Mouse (Mus musculus) heart, adult 2 months (tissue): ENCODE data around the gene Asf1b.

Experiments
- CTCF ChIP-seq: fragments of 200-600 bp; IDR thresholded peaks from 2 replicates; pipeline ENCODE4 v1.8.1; 2022; ENCODE audit warnings: antibody characterized with exemption, mild to moderate bottlenecking, moderate library complexity
- EP300 ChIP-seq: fragments of 200-500 bp; IDR thresholded peaks from 2 replicates; pipeline ENCODE4 v1.6.1; 2011; ENCODE audit warnings: low read depth, low read length, control low read depth; ENCODE audit not compliant: insufficient read depth
- POLR2A ChIP-seq: fragments of 200-500 bp; IDR thresholded peaks from 2 replicates; pipeline ENCODE4 v1.6.1; 2011; ENCODE audit warnings: mild to moderate bottlenecking, low read depth, low read length, control low read depth; ENCODE audit not compliant: insufficient read depth

DNA sequence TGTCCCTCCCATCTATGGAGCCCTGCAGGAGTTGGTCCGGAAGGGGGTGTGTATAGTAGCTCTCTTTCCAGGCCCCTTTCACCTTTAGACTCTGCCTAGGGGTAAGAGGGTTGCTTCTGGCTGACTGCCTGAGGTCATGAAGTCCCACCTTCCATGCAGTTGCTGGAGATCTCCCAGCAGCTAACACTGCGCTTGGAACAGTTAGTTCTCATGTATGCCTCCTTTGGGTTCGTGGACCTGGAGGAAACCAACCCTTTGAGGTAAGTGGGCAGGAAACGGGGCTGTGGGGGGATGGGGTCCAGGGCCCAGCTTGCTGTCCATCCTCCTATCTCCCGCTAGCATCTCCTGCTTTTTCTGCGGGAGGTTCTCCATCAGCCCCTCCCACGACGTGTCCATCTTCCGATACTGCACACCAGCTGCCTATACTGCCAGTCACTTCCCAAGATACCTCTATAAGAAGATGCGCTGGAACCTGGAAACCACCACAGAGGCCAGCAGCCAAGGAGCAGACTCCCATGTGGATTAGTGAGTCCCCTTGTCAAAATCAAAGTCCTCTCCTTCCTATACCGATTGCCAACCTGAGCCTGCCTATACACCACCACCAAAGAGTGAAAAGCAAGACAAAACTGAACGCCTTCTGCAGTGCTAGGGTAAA, 47.8 kb downstream of the Asf1b start:
- TF ChIP-seq CTCF (no peak), EP300 (no peak), POLR2A (no peak)
